In the genomic region with DNA sequence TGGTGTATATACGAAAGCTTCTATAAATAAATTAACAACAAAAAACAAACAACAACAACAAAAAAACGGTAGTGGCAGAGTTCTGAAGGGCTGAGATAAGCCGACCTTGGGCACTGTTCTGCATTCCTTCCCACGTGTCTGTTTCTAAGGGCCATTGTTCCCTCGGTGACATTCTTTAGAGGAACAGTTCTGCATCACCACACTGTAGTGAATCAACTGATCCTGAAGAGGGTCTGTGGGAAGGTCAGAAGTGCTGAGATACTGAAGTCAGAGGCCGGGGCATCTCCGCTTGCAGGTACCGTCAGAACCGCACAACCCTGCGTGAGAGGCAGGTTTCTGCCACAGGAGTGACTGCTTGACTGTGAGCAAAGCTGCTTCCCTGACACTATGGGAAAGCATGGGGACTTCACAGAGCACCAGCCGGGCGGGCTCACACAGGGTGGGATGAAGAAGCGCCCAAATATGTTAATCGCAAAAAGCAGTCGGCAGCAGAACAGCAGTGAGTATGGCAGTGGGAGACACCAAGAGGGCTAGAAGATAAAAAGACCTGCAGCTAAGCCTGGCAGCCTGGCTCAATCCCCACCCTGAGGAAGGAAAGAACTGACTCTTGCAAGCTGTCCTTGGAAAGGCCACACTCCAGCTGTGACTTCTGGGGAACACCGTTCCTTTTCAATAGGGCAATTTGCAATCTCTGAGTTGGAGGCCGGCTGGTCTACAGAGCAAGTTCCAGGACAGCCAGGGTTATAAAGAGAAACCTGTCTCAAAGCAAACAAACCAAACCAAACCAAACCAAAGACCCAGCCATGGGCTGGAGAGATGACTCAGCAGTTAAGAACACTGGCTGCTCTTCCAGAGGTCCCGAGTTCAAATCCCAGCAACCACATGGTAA, we compare ENCODE assay signal across 24 mouse cellular contexts. TPM values are rescaled to one million over a fixed set of nuclear protein-coding genes. Genes with fewer than 3 reads are reported as not detected.
DNase-seq lines count a peak whose midpoint lies in the region; ATAC-seq and TF ChIP-seq lines count a peak whose summit lies in the region.
"Had no signal": no experiment of that assay in that cellular context is flagged by ENCODE, and none has a peak within 500 bp of the region (broad histone marks: within the 10 kb centered on the region; RNA-seq: fewer than 3 reads in every experiment).

No protein-coding gene starts in this region.

- WGBS in heart, embryonic 10.5 days, result 39% methylated on average over 18 of the region's 18 CpGs
- WGBS in liver, embryonic 14.5 days (ENCODE audit: insufficient replicate concordance), result 54% methylated on average over 18 of the region's 18 CpGs
- 62% methylated on average over 18 of the region's 18 CpGs for WGBS in liver, postnatal 0 days (ENCODE audit: insufficient replicate concordance)

- no peak for DNase-seq in heart, embryonic 10.5 days (ENCODE audit: low spot score)
- DNase-seq in heart, adult 9 months (ENCODE audit: low spot score in 2 of 2), result no peak
- no peak for DNase-seq in liver, embryonic 14.5 days (ENCODE audit: low read depth in 3 of 3, low spot score in 3 of 3)
- no peak for DNase-seq in liver, postnatal 0 days
- peak; percentile 82 for DNase-seq in ES-CJ7 (ENCODE audit: low read depth, low spot score)
- DNase-seq in Muller cell, postnatal 12 days (ENCODE audit: inconsistent ontology term), result peak; percentile 52
- DNase-seq in kidney, postnatal 10 days, result no peak
- no peak for DNase-seq in kidney, postnatal 36 days
- DNase-seq: cerebellum, adult 11-12 months; cerebellum, postnatal 10 days; forebrain, postnatal 0 days; gastrocnemius, postnatal 36 days; heart, postnatal 4 days; kidney, adult 18-20 months; left cerebral cortex, postnatal 4 days; thymus, postnatal 25 days had no signal

- no peak overlapping the region for H3K4me3 ChIP-seq in heart, embryonic 10.5 days
- H3K4me3 ChIP-seq in liver, embryonic 14.5 days (ENCODE audit: insufficient read depth in 1 of 2, low read depth in 2 of 2, low read length in 2 of 2), result no peak overlapping the region
- no peak overlapping the region for H3K4me3 ChIP-seq in liver, postnatal 0 days (ENCODE audit: low read depth, low read length)
- H3K4me3 ChIP-seq: embryonic facial prominence, embryonic 10.5 days; limb, embryonic 15.5 days; liver, embryonic 15.5 days; midbrain, embryonic 12.5 days had no signal

- TF ChIP-seq EP300 in liver, embryonic 14.5 days (IDR thresholded peaks at IDR 0.05; ENCODE audit: low read depth), result no peak
- TF ChIP-seq EP300 in liver, postnatal 0 days (IDR thresholded peaks at IDR 0.05; ENCODE audit: low read depth), result no peak

- H3K9me3 ChIP-seq in heart, embryonic 10.5 days, result no peaks in the 10 kb centered on the region
- H3K9me3 ChIP-seq in liver, embryonic 14.5 days (ENCODE audit: control insufficient read depth, low read length), result no peaks in the 10 kb centered on the region
- 0 out of 2 replicates have a peak, but pooled peaks cover 3% of the 10 kb centered on the region for H3K9me3 ChIP-seq in liver, postnatal 0 days (ENCODE audit: low read length)
- H3K9me3 ChIP-seq: limb, embryonic 15.5 days; liver, embryonic 15.5 days; midbrain, embryonic 12.5 days had no signal

- peak overlapping the region; percentile 62; the same call in 1 of the 2 replicates for H3K27ac ChIP-seq in heart, embryonic 10.5 days
- no peak overlapping the region for H3K27ac ChIP-seq in liver, embryonic 14.5 days
- H3K27ac ChIP-seq in liver, postnatal 0 days (ENCODE audit: low read depth), result no peak overlapping the region
- H3K27ac ChIP-seq: embryonic facial prominence, embryonic 10.5 days; kidney, postnatal 0 days; limb, embryonic 15.5 days; liver, embryonic 15.5 days; midbrain, embryonic 12.5 days had no signal

- H3K36me3 ChIP-seq in heart, embryonic 10.5 days, result no peaks in the 10 kb centered on the region
- H3K36me3 ChIP-seq in liver, embryonic 14.5 days (replicated peaks; ENCODE audit: control insufficient read depth, insufficient read depth, low read depth), result no peaks in the 10 kb centered on the region
- no peaks in the 10 kb centered on the region for H3K36me3 ChIP-seq in liver, postnatal 0 days (replicated peaks; ENCODE audit: insufficient read depth, low read length)
- H3K36me3 ChIP-seq: embryonic facial prominence, embryonic 10.5 days; limb, embryonic 15.5 days; liver, embryonic 15.5 days; midbrain, embryonic 12.5 days had no signal

- TF ChIP-seq CTCF in liver, embryonic 14.5 days (IDR thresholded peaks at IDR 0.05; ENCODE audit: low read depth), result 0 out of 2 replicates have a peak, but pooled peaks have one; percentile 4
- TF ChIP-seq CTCF in liver, postnatal 0 days (IDR thresholded peaks at IDR 0.05; ENCODE audit: low read depth), result no peak

- H3K4me1 ChIP-seq in heart, embryonic 10.5 days, result peaks cover 15% of the 10 kb centered on the region
- H3K4me1 ChIP-seq in liver, embryonic 14.5 days (replicated peaks; ENCODE audit: control insufficient read depth in 2 of 2, insufficient read depth in 2 of 2, low read length in 1 of 2), result no peaks in the 10 kb centered on the region
- no peaks in the 10 kb centered on the region for H3K4me1 ChIP-seq in liver, postnatal 0 days (ENCODE audit: insufficient read depth)
- H3K4me1 ChIP-seq: embryonic facial prominence, embryonic 10.5 days; liver, embryonic 15.5 days had no signal

- no peak overlapping the region for H3K4me2 ChIP-seq in liver, embryonic 14.5 days (ENCODE audit: low read depth)
- H3K4me2 ChIP-seq in liver, postnatal 0 days (ENCODE audit: low read depth, low read length), result no peak overlapping the region
- H3K4me2 ChIP-seq: heart, embryonic 11.5 days; limb, embryonic 15.5 days; liver, embryonic 15.5 days; midbrain, embryonic 12.5 days had no signal

- ATAC-seq in liver, embryonic 14.5 days (ENCODE audit: insufficient read depth), result no peak
- ATAC-seq in liver, postnatal 0 days, result no peak
- ATAC-seq: activated CD4-positive, CD25-positive, alpha-beta regulatory T cell, adult 4 months; forebrain, postnatal 0 days; hindbrain, embryonic 16.5 days had no signal

- H3K9ac ChIP-seq in liver, embryonic 14.5 days (replicated peaks), result no peak overlapping the region
- no peak overlapping the region for H3K9ac ChIP-seq in liver, postnatal 0 days (replicated peaks)
- H3K9ac ChIP-seq: forebrain, postnatal 0 days; limb, embryonic 15.5 days; liver, embryonic 15.5 days; midbrain, embryonic 12.5 days had no signal

- H3K27me3 ChIP-seq in heart, embryonic 10.5 days (ENCODE audit: insufficient read depth, poor library complexity, severe bottlenecking), result no peaks in the 10 kb centered on the region
- H3K27me3 ChIP-seq in liver, embryonic 14.5 days (ENCODE audit: control insufficient read depth, insufficient read depth, low read length), result no peaks in the 10 kb centered on the region
- no peaks in the 10 kb centered on the region for H3K27me3 ChIP-seq in liver, postnatal 0 days (ENCODE audit: insufficient read depth, low read length)
- H3K27me3 ChIP-seq: limb, embryonic 15.5 days; liver, embryonic 15.5 days; midbrain, embryonic 12.5 days had no signal

RNA-seq across cellular contexts. Expression of gene Vsig10, which starts 14.9 kb away (rescaled TPM):
- polyA plus RNA-seq in heart, embryonic 10.5 days (2016; fragmentation: Nextera tagmentation; extraction: Ambion mirVana), result 5.4 and 5.8 TPM in 2 replicates
- polyA plus RNA-seq in liver, embryonic 14.5 days (2012; rRNA removed), result 0.84 and 1.2 TPM in 2 replicates
- 0.60 and 1.5 TPM in 2 replicates for polyA plus RNA-seq in liver, embryonic 14.5 days (2014; fragmentation: Nextera tagmentation; extraction: Ambion mirVana)
- 2.1 and 2.9 TPM in 2 replicates for polyA plus RNA-seq in liver, postnatal 0 days (2015; fragmentation: Nextera tagmentation; extraction: Ambion mirVana)

RNA-seq across cellular contexts. Expression of gene Pebp1, which starts 16.5 kb away (rescaled TPM):
- 614 and 687 TPM in 2 replicates for polyA plus RNA-seq in heart, embryonic 10.5 days (2016; fragmentation: Nextera tagmentation; extraction: Ambion mirVana)
- polyA plus RNA-seq in liver, embryonic 14.5 days (2012; rRNA removed), result 118 and 165 TPM in 2 replicates
- 194 and 207 TPM in 2 replicates for polyA plus RNA-seq in liver, embryonic 14.5 days (2014; fragmentation: Nextera tagmentation; extraction: Ambion mirVana)
- 120 and 129 TPM in 2 replicates for polyA plus RNA-seq in liver, postnatal 0 days (2015; fragmentation: Nextera tagmentation; extraction: Ambion mirVana)

RNA-seq across cellular contexts. Expression of gene Wsb2, which starts 53.2 kb away (rescaled TPM):
- polyA plus RNA-seq in heart, embryonic 10.5 days (2016; fragmentation: Nextera tagmentation; extraction: Ambion mirVana), result 79.6 and 88.4 TPM in 2 replicates
- 13.9 and 14.1 TPM in 2 replicates for polyA plus RNA-seq in liver, embryonic 14.5 days (2012; rRNA removed)
- 15.3 and 18.5 TPM in 2 replicates for polyA plus RNA-seq in liver, embryonic 14.5 days (2014; fragmentation: Nextera tagmentation; extraction: Ambion mirVana)
- polyA plus RNA-seq in liver, postnatal 0 days (2015; fragmentation: Nextera tagmentation; extraction: Ambion mirVana), result 31.7 and 32.3 TPM in 2 replicates

Comparison
In these comparisons a context has a peak if more than half of its experiments do, and no peak if none do; other contexts are left out.
1. DNase-seq: peak in ES-CJ7 (single experiment) and Muller cell, postnatal 12 days (single experiment); none in heart, embryonic 10.5 days (single experiment), heart, adult 9 months (0 of 2), liver, embryonic 14.5 days (0 of 3), liver, postnatal 0 days (single experiment), kidney, postnatal 10 days (single experiment) and kidney, postnatal 36 days (0 of 2).